Mouse (Mus musculus) forelimb bud, embryonic 11.5 days (tissue): ENCODE measurements at regions not wholly inside any gene's neighbourhood (a gene's known extent, or its start where the extent isn't known, plus 50 kb on each side); places are given as distances from the start of the nearest gene placed in this dataset.
A peak's percentile ranks its signal among the peaks of the same experiment; 100 is the strongest.

Experiments used
- DNase-seq: peaks from one replicate; pipeline ENCODE4 v3.0.0-alpha.2; 2012; ENCODE audit warnings: low read depth, low spot score

GRCm38 (mm10) chr17:9848559-9849357 lies 179.2 kb upstream of the Pabpc6 start:
- no peak for DNase-seq

- DNase-seq, result no peak
These were observed 176.0 kb upstream of the Pabpc6 start for GRCm38 (mm10) chr17:9845451-9846075.

- DNase-seq, result no peak
These were observed 171.6 kb upstream of the Pabpc6 start for GRCm38 (mm10) chr17:9841103-9841502.

GRCm38 (mm10) chr17:9839256-9839655 lies 169.7 kb upstream of the Pabpc6 start:
- DNase-seq, result no peak

GRCm38 (mm10) chr17:9836995-9837842 lies 167.7 kb upstream of the Pabpc6 start:
- no peak for DNase-seq

- DNase-seq, result no peak
These were observed 160.4 kb upstream of the Pabpc6 start for GRCm38 (mm10) chr17:9829895-9830294.

GRCm38 (mm10) chr17:9821358-9821757 lies 151.8 kb upstream of the Pabpc6 start:
- DNase-seq, result no peak

- no peak for DNase-seq
These were observed 147.5 kb upstream of the Pabpc6 start for GRCm38 (mm10) chr17:9817056-9817455.

GRCm38 (mm10) chr17:9797069-9797468 lies 127.6 kb upstream of the Pabpc6 start:
- no peak for DNase-seq

GRCm38 (mm10) chr17:9796225-9796988 lies 126.9 kb upstream of the Pabpc6 start:
- no peak for DNase-seq

- DNase-seq, result no peak
These were observed 109.3 kb upstream of the Pabpc6 start for GRCm38 (mm10) chr17:9778866-9779265.

- DNase-seq, result no peak
These were observed 107.6 kb upstream of the Pabpc6 start for GRCm38 (mm10) chr17:9777165-9777564.

- no peak for DNase-seq
These were observed 106.9 kb upstream of the Pabpc6 start for GRCm38 (mm10) chr17:9776286-9777016.

GRCm38 (mm10) chr17:9775668-9776151 lies 106.2 kb upstream of the Pabpc6 start:
- no peak for DNase-seq

- DNase-seq, result no peak
These were observed 105.5 kb upstream of the Pabpc6 start for GRCm38 (mm10) chr17:9774740-9775629.

- DNase-seq, result no peak
These were observed 104.2 kb upstream of the Pabpc6 start for GRCm38 (mm10) chr17:9773744-9774143.

- no peak for DNase-seq
These were observed 98.8 kb upstream of the Pabpc6 start for GRCm38 (mm10) chr17:9768275-9768674.

GRCm38 (mm10) chr17:9765680-9766250 lies 96.2 kb upstream of the Pabpc6 start:
- DNase-seq, result no peak

- DNase-seq, result peak; percentile 53
These were observed 95.3 kb upstream of the Pabpc6 start for GRCm38 (mm10) chr17:9764701-9765359.
